ENCODE assay signal across 13 mouse cellular contexts in the genomic region with DNA sequence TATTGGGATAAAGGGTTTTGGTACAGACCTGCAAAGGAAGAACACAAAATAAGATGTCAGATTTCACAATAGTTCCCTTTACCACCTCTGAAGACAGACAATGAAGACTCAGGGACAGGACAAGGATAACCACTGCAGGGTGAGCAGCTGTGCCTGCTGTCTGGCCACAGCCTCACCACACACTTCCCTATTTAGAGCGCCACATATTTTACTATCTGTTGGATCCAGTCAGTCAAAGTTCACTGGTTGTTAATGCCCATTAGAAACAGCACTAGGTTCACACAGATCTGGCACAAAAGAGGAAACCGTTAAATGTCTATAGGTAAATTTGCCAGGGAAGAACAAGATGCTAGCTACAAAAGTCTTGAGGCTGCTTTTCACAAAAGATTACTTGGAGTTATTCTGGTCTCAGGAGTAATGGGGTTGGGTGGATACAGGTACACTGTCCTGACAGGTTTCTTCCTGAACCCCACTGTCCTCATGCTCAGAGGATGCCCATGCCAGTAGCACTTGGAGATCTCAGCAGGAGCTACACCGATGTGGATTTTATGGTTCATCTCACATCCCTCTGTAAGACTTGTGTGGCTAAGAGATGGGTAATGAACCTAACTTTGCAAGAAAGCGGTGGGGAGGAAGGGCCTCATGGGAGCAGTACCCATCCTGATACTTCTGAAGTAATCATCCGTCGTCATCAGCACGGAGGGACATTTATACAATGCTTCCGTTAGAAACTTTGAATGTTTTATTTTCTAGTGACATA. TPM values are rescaled to one million over a fixed set of nuclear protein-coding genes. Genes with fewer than 3 reads are reported as not detected.
A peak's percentile ranks its signal among the peaks of the same experiment; 100 is the strongest.
DNase-seq lines count a peak whose midpoint lies in the region; ATAC-seq and TF ChIP-seq lines count a peak whose summit lies in the region.
"Had no signal": no experiment of that assay in that cellular context is flagged by ENCODE, and none has a peak within 500 bp of the region (broad histone marks: within the 10 kb centered on the region; RNA-seq: fewer than 3 reads in every experiment).

No protein-coding gene starts in this region.

- no peak for TF ChIP-seq CTCF in lung, embryonic 14.5 days (IDR thresholded peaks at IDR 0.05; ENCODE audit: low read depth)
- TF ChIP-seq CTCF in lung, adult 2 months (IDR thresholded peaks at IDR 0.05; ENCODE audit: insufficient read depth, low read length) = no peak

- H3K27me3 ChIP-seq in lung, embryonic 14.5 days (ENCODE audit: insufficient read depth, low read length) = no peaks in the 10 kb centered on the region
- H3K27me3 ChIP-seq in hindbrain, embryonic 15.5 days = no peaks in the 10 kb centered on the region
- no peaks in the 10 kb centered on the region for H3K27me3 ChIP-seq in neural tube, embryonic 12.5 days (replicated peaks)
- H3K27me3 ChIP-seq: heart, embryonic 13.5 days; limb, embryonic 12.5 days; lung, embryonic 15.5 days had no signal

- H3K9me3 ChIP-seq in lung, embryonic 14.5 days (ENCODE audit: low read depth, low read length) = no peaks in the 10 kb centered on the region
- H3K9me3 ChIP-seq in hindbrain, embryonic 15.5 days = no peaks in the 10 kb centered on the region
- no peaks in the 10 kb centered on the region for H3K9me3 ChIP-seq in neural tube, embryonic 12.5 days
- H3K9me3 ChIP-seq: heart, embryonic 13.5 days; limb, embryonic 12.5 days; lung, embryonic 15.5 days had no signal

- H3K36me3 ChIP-seq in lung, embryonic 14.5 days (ENCODE audit: insufficient read depth) = no peaks in the 10 kb centered on the region
- no peaks in the 10 kb centered on the region for H3K36me3 ChIP-seq in hindbrain, embryonic 15.5 days
- no peaks in the 10 kb centered on the region for H3K36me3 ChIP-seq in neural tube, embryonic 12.5 days
- H3K36me3 ChIP-seq: heart, embryonic 13.5 days; limb, embryonic 12.5 days; lung, embryonic 15.5 days had no signal

- no peaks in the 10 kb centered on the region for H3K4me1 ChIP-seq in lung, embryonic 14.5 days (ENCODE audit: insufficient read depth)
- H3K4me1 ChIP-seq in lung, adult 2 months (ENCODE audit: control insufficient read depth, insufficient read depth, low read length) = no peaks in the 10 kb centered on the region
- H3K4me1 ChIP-seq in hindbrain, embryonic 15.5 days (replicated peaks) = no peaks in the 10 kb centered on the region
- H3K4me1 ChIP-seq in neural tube, embryonic 12.5 days = no peaks in the 10 kb centered on the region

- WGBS in lung, embryonic 14.5 days = 43% methylated on average over 8 of the region's 8 CpGs
- WGBS in lung, adult 2 months = 41% methylated on average over 8 of the region's 8 CpGs
- 46% methylated on average over 8 of the region's 8 CpGs for WGBS in hindbrain, embryonic 15.5 days
- 52% methylated on average over 8 of the region's 8 CpGs for WGBS in neural tube, embryonic 12.5 days

- no peak for TF ChIP-seq POLR2A in lung, adult 2 months (IDR thresholded peaks at IDR 0.05; ENCODE audit: borderline replicate concordance, extremely low read depth, low read depth, low read length)

- no peak for DNase-seq in lung, embryonic 14.5 days
- no peak for DNase-seq in lung, adult 2 months
- DNase-seq in MEL-GATA-1-ER (ENCODE audit: extremely low read depth, low read depth) = peak; percentile 83
- no peak for DNase-seq in adrenal gland, postnatal 25 days
- no peak for DNase-seq in cerebellum, adult 11 months
- no peak for DNase-seq in urinary bladder, adult 2 months (ENCODE audit: low spot score)
- DNase-seq: kidney, adult 11 months had no signal

- ATAC-seq in lung, embryonic 14.5 days (ENCODE audit: insufficient read depth) = peak; percentile 51; the same call in 1 of the 2 replicates
- peak; percentile 38; the same call in 1 of the 2 replicates for ATAC-seq in hindbrain, embryonic 15.5 days (ENCODE audit: low FRiP score, low read depth)
- peak; percentile 23; the same call in 1 of the 2 replicates for ATAC-seq in neural tube, embryonic 12.5 days (ENCODE audit: low FRiP score, low read depth)

- H3K9ac ChIP-seq in lung, embryonic 14.5 days = no peak overlapping the region
- H3K9ac ChIP-seq in hindbrain, embryonic 15.5 days = no peak overlapping the region
- H3K9ac ChIP-seq in neural tube, embryonic 12.5 days = no peak overlapping the region
- H3K9ac ChIP-seq: heart, embryonic 13.5 days; limb, embryonic 12.5 days; lung, embryonic 15.5 days had no signal

- no peak overlapping the region for H3K27ac ChIP-seq in lung, embryonic 14.5 days (ENCODE audit: low read depth)
- H3K27ac ChIP-seq in hindbrain, embryonic 15.5 days (replicated peaks) = no peak overlapping the region
- H3K27ac ChIP-seq in neural tube, embryonic 12.5 days = no peak overlapping the region
- H3K27ac ChIP-seq: heart, embryonic 13.5 days; layer of hippocampus, adult 2 months; limb, embryonic 12.5 days; lung, embryonic 15.5 days had no signal

- H3K4me3 ChIP-seq in lung, embryonic 14.5 days (ENCODE audit: low read depth, low read length) = no peak overlapping the region
- H3K4me3 ChIP-seq in lung, adult 2 months (replicated peaks; ENCODE audit: extremely low read depth, low read depth, low read length) = no peak overlapping the region
- no peak overlapping the region for H3K4me3 ChIP-seq in hindbrain, embryonic 15.5 days
- no peak overlapping the region for H3K4me3 ChIP-seq in neural tube, embryonic 12.5 days
- H3K4me3 ChIP-seq: heart, embryonic 13.5 days; layer of hippocampus, adult 2 months; limb, embryonic 12.5 days; lung, embryonic 15.5 days had no signal

- H3K4me2 ChIP-seq in lung, embryonic 14.5 days = no peak overlapping the region
- H3K4me2 ChIP-seq in hindbrain, embryonic 15.5 days = no peak overlapping the region
- H3K4me2 ChIP-seq in neural tube, embryonic 12.5 days (replicated peaks) = no peak overlapping the region
- H3K4me2 ChIP-seq: heart, embryonic 13.5 days; limb, embryonic 12.5 days; lung, embryonic 15.5 days had no signal

RNA-seq across cellular contexts. Expression of gene Lrrc72, which starts 38.6 kb away (rescaled TPM):
- not detected in 2 replicates for polyA plus RNA-seq in lung, embryonic 14.5 days (2014; fragmentation: Nextera tagmentation; extraction: Ambion mirVana)
- polyA plus RNA-seq in lung, adult 2 months (2012; rRNA removed) = not detected in 2 replicates
- not detected in 2 replicates for polyA plus RNA-seq in hindbrain, embryonic 15.5 days (2015; fragmentation: Nextera tagmentation; extraction: Ambion mirVana)
- not detected in 2 replicates for polyA plus RNA-seq in neural tube, embryonic 12.5 days (2016; fragmentation: Nextera tagmentation; extraction: Ambion mirVana)
- total RNA-seq in adrenal gland, postnatal 25 days (2021) = not detected in 2 replicates
- not detected in 2 replicates for polyA plus RNA-seq in urinary bladder, adult 2 months (2012; rRNA removed)
- total RNA-seq: layer of hippocampus, adult 2 months had no signal
- polyA plus RNA-seq: heart, embryonic 13.5 days; limb, embryonic 12.5 days; lung, embryonic 15.5 days had no signal

RNA-seq across cellular contexts. Expression of gene Bzw2, which starts 56.7 kb away (rescaled TPM):
- 228 and 236 TPM in 2 replicates for polyA plus RNA-seq in lung, embryonic 14.5 days (2014; fragmentation: Nextera tagmentation; extraction: Ambion mirVana)
- polyA plus RNA-seq in lung, adult 2 months (2012; rRNA removed) = 5.5 and 11.1 TPM in 2 replicates
- polyA plus RNA-seq in hindbrain, embryonic 15.5 days (2015; fragmentation: Nextera tagmentation; extraction: Ambion mirVana) = 343 and 347 TPM in 2 replicates
- polyA plus RNA-seq in neural tube, embryonic 12.5 days (2016; fragmentation: Nextera tagmentation; extraction: Ambion mirVana) = 313 and 315 TPM in 2 replicates
- total RNA-seq in adrenal gland, postnatal 25 days (2021) = 23.9 and 27.7 TPM in 2 replicates
- polyA plus RNA-seq in urinary bladder, adult 2 months (2012; rRNA removed) = 70.7 and 72.9 TPM in 2 replicates

RNA-seq across cellular contexts. Expression of gene Ankmy2, which starts 57.7 kb away (rescaled TPM):
- 39.8 and 42.6 TPM in 2 replicates for polyA plus RNA-seq in lung, embryonic 14.5 days (2014; fragmentation: Nextera tagmentation; extraction: Ambion mirVana)
- 6.0 and 9.3 TPM in 2 replicates for polyA plus RNA-seq in lung, adult 2 months (2012; rRNA removed)
- 67.7 and 75.4 TPM in 2 replicates for polyA plus RNA-seq in hindbrain, embryonic 15.5 days (2015; fragmentation: Nextera tagmentation; extraction: Ambion mirVana)
- polyA plus RNA-seq in neural tube, embryonic 12.5 days (2016; fragmentation: Nextera tagmentation; extraction: Ambion mirVana) = 30.2 and 32.2 TPM in 2 replicates
- total RNA-seq in adrenal gland, postnatal 25 days (2021) = 33.2 and 50.7 TPM in 2 replicates
- polyA plus RNA-seq in urinary bladder, adult 2 months (2012; rRNA removed) = 36.2 and 43.3 TPM in 2 replicates
